Mouse (Mus musculus) thymus, postnatal 0 days (tissue): ENCODE results near the gene Fut11. TPM values are rescaled to one million over a fixed set of nuclear protein-coding genes. Genes with fewer than 3 reads are reported as not detected.
A peak's percentile ranks its signal among the peaks of the same experiment; 100 is the strongest.

Experiments used
- DNase-seq: peaks from one replicate; pipeline ENCODE4 v3.0.0-alpha.2; 2015; ENCODE audit warnings: low spot score
- polyA plus RNA-seq: library from polyadenylated mRNA; unstranded; fragments of >200 nt; fragmentation: Nextera tagmentation; extraction: Ambion mirVana; gene quantifications from 2 replicates; pipeline ENCODE4 v1.2.1, GENCODE M21; 2015

Gene Fut11
- 12.2 and 13.3 TPM in 2 replicates for polyA plus RNA-seq

DNA sequence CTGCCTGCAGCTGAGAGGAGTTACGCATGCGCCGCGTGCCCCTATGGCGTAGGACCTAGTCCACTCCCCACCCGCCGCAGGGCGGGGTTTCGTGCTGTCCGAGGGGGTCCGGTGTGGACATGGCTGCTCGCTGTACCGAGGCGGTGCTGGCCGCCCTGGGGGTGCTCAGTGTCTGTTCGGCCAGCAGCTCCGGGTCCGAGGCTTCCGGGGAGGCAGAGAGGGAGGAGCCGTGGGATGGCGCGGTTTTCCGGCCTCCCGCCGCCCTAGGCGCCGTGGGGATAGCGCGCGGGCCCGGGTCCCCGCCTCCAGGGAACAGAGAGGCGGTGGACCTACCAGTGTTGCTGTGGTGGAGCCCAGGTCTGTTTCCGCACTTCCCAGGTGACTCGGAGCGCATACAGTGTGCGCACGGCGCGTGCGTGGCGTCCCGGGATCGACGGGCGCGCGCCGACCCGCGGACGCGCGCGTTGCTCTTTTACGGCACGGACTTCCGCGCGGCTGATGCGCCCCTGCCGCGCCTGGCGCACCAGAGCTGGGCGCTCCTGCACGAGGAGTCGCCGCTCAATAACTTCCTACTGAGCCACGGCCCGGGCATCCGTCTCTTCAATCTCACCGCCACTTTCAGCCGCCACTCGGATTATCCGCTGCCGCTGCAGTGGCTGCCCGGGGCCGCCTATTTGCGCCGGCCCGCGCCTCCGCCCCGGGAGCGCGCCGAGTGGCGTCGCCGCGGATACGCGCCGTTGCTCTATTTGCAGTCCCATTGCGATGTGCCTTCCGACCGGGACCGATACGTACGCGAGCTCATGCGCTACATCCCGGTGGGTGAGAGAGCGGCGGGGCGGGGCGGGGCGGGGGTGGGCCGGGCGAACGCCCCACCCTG lies at the start of gene Fut11:
Fut11 (plus strand) TSS at position 85 of the 877 bp plus-strand sequence.
- DNase-seq, result peak; percentile 89

DNA sequence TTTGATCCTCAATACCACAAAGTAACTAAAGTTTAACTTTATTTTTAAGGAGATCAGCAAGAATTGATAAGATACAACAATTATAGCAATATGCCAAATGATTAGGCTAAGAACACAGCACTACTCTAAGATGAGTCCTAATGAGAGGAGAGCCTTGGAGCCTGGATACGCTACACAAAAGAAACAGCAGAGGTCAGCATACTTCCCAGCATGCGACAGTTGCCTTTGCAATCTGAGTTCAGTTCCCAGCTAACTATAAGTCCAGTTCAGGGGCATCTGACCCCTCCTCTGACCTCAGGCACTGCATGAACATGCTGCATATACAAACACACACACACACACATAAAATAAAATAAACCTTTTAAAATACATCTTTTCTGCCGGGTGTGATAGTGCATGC lies 49.2 kb upstream of the Fut11 start:
- no peak for DNase-seq

DNA sequence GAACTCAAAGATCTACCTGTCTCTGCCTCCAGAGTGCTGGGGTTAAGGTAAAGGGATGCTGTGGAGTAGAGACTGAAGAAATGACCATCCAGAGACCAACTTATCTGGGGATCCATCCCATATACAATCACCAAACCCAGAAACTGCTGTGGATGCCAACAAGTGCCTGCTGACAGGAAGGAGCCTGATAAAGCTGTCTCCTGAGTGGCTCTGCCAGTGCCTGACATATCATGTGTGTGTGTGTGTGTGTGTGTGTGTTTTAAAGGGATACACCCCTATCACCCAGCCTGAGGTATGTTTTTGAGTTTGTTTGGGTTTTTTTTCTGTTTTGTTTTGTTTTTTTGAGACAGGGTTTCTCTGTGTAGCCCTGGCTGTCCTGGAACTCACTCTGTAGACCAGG lies 48.4 kb upstream of the Fut11 start:
- no peak for DNase-seq

DNA sequence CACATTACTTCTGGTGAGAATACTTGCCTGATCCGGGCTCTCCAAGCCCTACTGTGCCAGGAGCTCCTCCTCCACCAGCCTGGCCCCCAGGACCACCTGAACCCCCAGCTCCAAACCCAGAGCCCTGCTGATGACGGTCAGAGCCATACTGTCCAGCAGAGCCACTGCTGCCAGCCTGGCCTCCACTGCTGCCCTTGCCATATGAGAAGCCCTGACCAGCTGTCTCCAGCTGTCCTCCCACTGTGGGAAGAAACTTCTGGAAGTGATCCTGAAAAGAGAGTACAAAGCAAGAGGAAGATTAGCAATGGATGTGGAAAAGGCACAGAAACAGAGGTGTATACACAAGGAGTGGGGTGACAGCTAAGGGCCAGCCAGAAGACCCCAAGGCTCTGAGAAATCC lies 43.8 kb upstream of the Fut11 start:
- no peak for DNase-seq

DNA sequence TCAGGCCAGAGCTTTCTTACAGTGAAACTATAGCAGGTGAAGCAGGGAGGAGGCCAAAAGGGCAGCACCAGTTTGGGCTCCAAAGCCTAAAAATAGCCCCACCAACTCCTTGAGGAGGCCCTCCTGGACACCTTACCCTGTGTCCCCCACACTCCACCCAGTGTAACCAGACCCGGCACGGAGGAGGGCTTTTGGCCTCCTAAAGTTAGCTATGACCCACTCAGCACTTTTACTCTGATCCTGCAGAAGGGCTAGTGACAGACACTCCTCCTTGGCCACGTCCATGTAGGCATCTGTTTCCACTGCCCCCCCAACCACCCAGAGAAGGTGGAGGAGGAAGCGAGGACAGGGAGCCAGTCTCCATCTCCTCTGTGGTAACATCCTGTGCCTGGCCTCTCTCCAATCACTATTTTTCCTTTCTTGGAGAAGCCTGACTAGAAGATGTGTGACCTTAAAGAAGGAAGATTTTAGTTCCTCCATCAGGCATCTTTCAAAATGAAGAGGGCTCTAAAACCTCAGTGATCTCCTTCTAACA lies 43.0 kb upstream of the Fut11 start:
- DNase-seq, result no peak

DNA sequence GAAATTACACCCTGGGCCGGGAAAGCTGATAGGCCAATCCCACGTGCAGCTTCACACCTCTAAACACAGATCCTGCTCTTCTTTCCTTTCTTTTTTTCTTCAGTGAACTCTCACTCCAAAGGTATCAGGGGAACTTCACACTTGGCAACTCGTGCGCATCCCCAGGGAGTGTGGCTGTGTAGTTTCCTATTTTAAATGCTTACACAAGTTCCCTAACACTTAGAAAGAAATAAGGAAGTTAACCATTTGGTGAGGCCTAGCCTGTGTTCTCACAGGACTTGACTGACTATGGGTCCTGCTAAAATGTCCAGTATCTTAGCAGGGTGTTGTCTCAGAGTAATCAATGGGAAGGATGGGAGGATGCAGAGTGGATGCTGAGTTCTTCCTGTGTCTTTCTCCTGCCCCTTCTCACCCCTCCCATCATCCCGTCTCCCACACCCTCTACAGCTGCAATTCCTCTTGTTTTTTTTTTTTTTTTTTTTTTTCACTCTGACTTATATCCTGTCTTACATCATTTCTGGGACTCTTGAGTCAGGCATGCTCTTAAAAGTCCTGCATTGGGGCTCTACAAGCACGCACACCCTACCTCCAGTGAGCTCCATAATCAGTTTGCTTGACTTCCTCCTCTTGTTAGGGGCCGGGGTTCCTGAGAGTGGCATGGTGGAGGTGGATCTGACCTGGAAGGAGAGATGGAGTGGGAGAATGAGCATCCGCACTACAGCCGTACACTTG lies 39.9 kb upstream of the Fut11 start:
- no peak for DNase-seq

DNA sequence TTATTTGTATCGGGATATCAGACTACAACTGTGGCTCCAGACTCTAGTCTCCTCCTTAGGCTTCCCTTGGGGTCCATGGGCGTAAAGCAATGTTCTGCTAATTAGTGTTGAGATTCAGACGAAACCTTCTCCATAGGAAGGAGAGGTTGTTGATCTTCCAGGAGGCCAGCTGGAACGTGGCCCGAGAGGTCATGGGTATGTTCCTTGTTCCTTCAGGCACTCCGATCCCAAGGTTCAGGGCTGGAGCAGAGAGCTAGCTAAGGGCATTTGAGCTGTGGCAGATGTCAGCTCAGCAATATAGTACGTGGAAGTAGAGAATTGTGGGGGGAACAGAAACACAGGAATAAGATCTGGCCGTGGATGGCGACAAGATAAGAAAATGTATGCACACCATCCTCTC lies 39.0 kb upstream of the Fut11 start:
- DNase-seq, result no peak

DNA sequence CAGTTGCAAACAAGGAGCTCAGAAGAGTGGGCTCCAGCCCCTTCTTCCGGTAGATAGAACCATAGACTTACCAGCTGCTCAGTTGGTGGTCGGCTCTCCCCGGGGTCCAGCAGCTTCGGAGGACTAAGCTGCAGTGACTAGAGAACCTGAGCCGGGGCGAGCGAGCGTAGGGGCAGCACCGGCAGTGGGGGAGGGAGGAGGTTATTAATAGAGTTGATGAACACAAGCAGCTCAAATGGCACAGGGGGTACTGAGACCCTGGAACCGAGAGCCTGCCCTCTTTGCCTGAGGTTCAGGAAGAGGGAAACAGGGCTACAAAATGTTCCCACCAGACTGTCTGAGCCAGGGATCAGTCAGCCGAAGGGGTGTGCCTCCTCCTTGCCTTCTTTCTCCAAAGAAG lies 38.4 kb upstream of the Fut11 start, which contains the start of gene Myoz1:
Myoz1 (minus strand) TSS at position 180 of the 400 bp plus-strand sequence.
- DNase-seq, result no peak

DNA sequence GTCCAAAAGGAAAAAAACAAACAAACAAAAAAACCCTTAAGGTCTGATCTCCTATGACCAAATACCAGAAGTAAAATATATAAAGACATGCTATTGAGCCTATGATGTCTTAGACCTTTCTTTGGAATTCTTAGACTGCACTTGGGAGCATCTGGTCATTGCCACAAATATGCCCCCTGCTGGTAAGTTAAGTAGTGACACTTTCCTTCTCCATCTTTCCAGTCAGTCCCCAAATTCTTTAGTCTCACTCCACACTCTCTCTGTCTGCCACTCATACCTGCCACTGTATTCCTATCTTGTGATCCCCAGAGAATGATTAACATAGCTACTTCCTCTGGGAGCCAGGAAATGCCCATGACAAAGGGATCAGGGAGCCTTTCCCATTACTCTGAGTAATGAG lies 36.4 kb upstream of the Fut11 start:
- peak; percentile 36 for DNase-seq

DNA sequence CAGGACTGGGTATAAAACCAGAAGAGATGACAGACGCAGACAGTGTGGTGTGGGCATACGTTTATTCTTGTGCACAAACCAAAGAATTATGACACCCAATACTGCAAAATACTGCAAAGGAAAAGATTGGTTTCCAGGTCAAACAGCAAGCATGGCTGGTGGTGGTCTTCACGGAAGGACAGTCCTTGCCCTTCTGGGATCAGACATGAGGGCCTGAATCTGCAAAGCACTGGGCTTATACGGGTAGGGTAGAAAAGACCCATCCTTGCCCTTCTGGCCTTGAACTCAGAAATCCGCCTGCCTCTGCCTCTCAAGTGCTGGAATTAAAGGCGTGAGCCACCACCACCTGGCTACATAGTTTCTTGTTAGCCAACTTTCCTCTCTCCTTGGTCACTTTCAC lies 35.9 kb upstream of the Fut11 start:
- DNase-seq, result no peak

DNA sequence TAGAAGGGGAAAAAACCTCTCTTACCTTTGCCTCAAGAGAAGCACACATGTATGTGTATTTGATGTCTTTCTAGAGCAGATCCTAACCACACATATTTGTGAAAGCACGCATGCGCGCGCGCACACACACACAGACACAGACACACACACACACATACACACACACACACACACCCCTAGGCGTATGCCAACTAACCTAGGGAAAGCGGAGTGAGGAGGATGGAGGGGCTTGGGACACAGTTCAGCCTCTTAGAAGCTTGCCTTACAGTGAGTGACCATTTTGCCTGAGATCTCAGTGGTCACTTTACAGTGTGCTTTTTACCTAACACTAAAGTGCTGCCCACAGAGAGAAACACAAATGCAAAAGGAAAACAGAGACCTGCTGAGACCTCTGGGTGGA lies 35.1 kb upstream of the Fut11 start:
- DNase-seq, result no peak

DNA sequence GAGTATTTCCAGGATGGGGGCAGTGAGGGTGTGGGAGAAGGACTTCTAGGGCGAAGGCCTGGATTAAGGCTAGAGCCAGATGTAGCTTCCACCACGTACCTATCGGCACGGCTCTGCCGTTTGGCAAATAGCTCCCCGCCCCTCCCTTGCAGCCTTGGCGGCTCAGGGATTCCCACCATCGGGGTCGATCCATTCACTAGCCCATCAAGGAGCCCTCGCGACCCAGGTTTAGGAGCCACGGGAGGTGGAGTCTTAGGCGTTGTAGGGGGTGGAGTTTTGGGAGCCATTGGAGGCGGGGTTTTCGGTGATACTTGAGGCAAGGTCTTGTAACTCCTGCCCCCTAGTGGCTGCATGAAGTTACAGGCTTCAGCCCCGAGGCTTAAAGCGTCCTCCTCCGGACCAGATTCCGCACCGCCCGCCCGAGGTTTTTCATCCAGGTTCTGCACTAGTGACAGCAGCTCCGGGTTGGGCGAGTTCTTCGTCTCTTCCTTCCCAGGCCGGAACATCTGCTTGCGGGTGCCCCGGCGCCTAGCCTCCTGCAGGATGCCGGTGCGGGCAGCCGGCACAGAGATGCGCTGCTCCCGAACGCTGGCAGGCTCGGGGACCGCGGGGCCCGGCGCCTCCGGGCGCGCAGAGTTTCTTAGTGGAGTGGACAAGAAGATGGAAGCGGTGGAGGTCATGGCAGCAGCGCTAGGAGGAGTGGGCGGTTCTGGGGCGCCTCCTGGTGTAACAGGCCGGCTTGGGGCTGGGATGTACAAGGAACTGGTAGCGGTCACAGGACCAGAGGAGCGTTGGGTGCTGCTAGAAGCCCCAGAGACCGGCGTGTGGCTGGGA lies 33.7 kb upstream of the Fut11 start:
- peak; percentile 95 for DNase-seq

DNA sequence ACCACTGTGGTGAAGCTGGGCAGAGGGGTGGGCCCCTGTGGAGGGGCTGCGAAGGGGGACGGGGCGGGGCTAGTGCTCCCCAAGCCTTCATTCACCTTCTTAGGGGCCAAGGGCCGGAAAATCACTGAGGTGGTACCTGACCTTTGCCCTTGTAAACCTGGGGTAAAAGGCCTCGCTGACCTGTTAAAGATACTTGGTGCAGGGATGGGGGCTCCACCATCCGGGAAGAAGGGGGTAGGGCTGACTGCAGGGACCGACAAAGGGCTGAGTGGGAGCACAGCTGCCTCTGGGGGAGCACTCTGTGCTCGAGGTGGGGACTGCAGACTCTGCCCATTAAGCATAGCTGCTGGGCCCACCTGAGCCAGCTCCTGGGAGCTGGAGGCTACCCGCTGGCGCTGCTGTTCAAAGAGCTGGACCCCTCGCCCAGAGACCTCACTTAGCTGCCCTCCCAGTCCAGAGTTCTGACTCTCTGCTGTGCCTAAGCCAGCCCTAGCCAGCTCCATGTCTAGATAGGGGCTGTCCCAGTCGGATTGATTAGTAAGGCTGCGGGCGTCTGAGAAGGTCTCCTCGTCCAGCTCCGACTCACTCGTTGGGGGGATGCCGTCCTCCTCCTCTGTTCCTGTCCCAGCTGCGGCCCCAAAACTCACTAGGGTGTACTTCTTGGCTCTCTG lies 33.0 kb upstream of the Fut11 start:
- DNase-seq, result no peak

DNA sequence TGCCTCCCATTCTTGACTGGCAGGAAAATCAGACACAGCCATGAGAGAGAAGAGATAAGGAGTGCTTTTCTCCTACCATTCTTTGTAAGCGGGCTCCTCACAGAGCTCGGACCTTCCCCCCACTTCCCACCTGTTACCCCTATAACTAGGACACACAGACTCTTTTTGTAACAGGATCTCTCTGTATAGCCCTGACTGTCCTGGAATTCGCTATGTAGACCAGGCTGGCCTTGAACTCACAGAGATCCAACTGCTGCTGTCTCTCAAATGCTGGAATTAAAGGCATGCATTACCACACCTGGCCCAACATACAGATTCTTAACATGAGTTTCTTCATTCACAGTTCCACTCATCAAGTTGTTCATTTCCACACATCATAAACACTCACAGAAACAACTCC lies 32.0 kb upstream of the Fut11 start:
- no peak for DNase-seq

DNA sequence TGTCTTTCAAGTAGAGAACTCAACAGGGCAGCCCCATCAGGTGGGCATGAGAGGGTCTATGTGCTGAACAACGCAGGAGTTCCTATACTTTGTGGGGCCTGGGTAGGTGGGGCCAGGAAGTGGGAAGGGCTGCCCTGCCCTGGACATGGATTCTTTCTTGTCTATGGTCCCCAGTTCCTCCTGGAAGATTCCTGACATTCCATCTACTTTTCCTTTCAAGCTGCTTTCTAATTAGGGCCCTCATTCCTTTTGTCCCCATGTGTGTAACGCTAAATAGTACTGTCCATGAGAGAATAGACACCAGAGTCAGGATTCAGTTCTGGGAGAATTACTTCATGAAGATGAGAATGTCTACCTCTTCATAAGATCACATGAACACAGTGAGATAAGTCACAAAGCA lies 31.2 kb upstream of the Fut11 start:
- no peak for DNase-seq

DNA sequence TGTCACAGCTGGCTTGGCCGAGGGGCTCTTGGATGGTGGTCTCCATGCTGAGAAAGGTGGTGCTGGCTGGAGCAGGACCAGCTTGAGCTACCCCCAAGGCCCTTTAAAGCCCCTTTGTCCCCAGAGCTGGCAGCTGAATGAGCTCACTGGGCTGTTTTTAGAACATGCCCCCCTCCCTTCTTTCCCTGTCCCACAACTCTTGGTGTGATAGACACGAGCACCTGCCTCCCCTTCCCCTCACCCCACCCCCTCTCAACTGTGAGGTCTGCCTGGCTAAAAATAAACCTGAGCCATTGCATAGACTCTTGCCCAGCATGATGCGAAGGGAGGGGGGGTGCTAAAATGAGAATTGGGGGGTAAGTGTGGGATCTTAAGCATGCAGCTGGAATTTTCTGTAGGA lies 30.3 kb upstream of the Fut11 start:
- peak; percentile 38 for DNase-seq

DNA sequence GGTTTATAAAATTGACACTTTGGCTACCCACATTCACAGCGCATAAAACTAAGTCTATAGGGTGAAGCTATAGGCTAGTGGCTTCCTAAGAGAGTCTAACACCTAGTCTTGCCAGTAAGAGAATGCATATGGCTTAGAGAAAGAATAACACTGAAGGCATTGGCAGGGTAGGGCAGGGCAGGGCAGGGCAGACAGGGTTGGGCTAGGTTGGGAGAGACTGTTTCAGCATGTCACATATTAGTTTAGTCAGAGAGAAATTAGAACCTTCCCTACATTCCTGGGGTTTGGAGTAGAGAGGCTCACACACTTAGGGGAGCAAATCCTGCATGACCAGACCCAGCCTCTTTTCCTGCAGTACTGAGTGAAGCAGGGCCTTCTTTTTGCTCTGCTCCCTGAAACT lies 27.3 kb upstream of the Fut11 start:
- no peak for DNase-seq

DNA sequence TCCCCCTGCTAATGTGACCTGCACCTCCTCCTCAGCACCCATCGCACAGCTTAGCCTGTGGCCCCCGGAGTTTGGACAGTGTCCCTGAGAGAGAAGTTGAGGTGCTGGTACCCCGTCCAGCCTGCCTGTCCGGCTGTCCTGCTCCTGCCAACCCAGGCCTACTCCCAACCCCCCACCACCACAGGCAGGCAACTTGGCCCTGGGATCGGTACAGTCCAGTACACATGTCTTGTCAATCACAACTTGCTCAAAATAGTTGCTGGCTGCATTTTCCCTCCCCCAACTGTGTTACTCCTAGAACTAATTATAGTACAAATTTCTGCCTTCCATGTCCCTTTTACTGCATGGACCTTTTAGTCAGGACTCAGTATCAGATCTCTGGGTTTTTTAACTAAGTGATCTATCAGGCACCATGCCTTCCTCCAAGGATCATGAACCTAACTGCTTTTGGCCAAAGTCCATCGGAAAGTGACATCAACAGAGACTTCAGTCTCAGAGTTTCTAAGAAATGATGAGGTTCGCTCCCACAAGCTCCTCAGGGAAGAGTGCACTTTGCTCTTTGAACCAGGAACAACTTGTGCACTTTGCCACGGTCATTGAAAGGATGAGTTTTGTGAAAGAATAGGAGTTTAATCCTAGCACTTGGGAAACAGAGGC lies 26.5 kb upstream of the Fut11 start, which contains the start of gene Synpo2l:
Synpo2l (minus strand) TSS at position 201 of the 657 bp plus-strand sequence.
- DNase-seq, result no peak

DNA sequence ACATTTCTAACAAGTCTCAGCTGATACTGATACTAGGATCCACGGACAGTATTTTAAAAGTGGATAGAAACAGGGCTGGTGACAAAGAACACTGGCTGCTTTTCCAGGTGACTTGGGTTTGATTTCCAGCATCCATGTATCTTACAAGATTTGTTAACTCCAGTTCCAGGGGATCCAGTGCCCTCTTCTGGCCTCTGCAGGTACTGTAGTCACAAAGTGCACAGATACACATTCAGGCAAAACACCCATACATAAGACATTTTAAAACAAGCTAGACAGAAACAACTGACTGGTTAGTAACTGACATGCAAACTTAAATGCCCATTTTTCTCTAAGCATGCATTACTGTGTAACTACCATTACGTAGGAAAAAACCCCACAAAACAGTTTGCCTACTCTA lies 21.8 kb upstream of the Fut11 start:
- peak; percentile 57 for DNase-seq

DNA sequence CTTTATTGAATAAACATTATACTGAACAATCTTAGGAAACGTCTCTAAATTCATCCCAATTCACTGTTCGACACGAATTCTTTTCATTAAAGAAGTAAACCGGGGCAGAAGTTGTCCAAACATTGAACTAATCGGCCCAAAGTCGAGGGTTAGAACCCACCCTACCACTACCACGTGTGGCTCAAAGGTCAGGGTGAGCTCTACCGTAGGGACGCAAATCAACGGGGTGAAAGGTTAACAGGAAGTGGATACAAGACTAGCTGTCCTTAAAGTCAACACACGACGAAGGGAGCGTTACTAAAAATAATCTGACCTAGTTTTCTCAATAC lies 21.1 kb upstream of the Fut11 start:
- no peak for DNase-seq
